In the genomic region with DNA sequence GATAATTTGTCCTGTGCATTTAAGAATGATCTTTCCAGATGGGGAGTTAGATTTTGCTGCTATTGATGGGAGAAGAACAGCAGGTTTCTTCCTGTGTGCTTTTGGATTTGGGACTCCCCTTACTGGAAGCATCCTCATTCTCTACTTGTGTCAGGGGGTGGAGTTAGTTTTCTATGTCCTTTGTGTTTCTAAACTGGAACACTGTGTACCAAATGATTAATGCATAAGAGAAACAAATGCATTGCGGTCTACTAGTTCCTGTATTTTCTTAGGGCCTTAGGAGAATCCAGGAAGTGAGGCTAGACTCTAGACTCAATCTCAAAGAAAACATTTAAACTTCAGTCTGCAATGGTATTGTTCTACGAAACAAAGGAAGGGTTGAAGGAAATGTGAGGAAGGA, we compare ENCODE assay signal across 25 mouse cellular contexts.
A peak's percentile ranks its signal among the peaks of the same experiment; 100 is the strongest.
DNase-seq lines count a peak whose midpoint lies in the region; ATAC-seq and TF ChIP-seq lines count a peak whose summit lies in the region.
"Had no signal": no experiment of that assay in that cellular context is flagged by ENCODE, and none has a peak within 500 bp of the region (broad histone marks: within the 10 kb centered on the region; RNA-seq: fewer than 3 reads in every experiment).

No protein-coding gene starts in this region.

- TF ChIP-seq CTCF in lung, postnatal 0 days (IDR thresholded peaks at IDR 0.05), result no peak
- TF ChIP-seq CTCF in lung, adult 2 months (IDR thresholded peaks at IDR 0.05; ENCODE audit: insufficient read depth, low read length), result no peak

- DNase-seq in heart, adult 8-10 months (ENCODE audit: low spot score), result peak; percentile 1
- no peak for DNase-seq in heart, postnatal 4 days
- peak; percentile 64 for DNase-seq in lung, postnatal 0 days (ENCODE audit: low spot score)
- no peak for DNase-seq in lung, adult 2 months
- DNase-seq in R1 (ENCODE audit: low read depth, low spot score), result peak; percentile 21
- DNase-seq in kidney, adult 18-20 months, result no peak
- DNase-seq in limb, embryonic 10.5 days (ENCODE audit: low spot score), result no peak
- DNase-seq: adrenal gland, adult 2 months; adrenal gland, postnatal 10 days; adrenal gland, postnatal 25 days; B cell, adult 2 months; cerebellum, adult 11-12 months; cerebellum, adult 2 months; cerebellum, adult 9-10 months; cerebellum, postnatal 10 days; cerebellum, postnatal 25 days had no signal

- no peaks in the 10 kb centered on the region for H3K27me3 ChIP-seq in lung, postnatal 0 days (replicated peaks; ENCODE audit: insufficient read depth, low read length)
- H3K27me3 ChIP-seq in limb, embryonic 10.5 days (ENCODE audit: low read depth, poor library complexity, severe bottlenecking), result no peaks in the 10 kb centered on the region
- H3K27me3 ChIP-seq: CH12.LX; embryonic facial prominence, embryonic 12.5 days; forebrain, embryonic 13.5 days; forebrain, embryonic 15.5 days had no signal

- no peak overlapping the region for H3K4me2 ChIP-seq in lung, postnatal 0 days (replicated peaks; ENCODE audit: low read depth, low read length)
- H3K4me2 ChIP-seq: embryonic facial prominence, embryonic 12.5 days; forebrain, embryonic 13.5 days; forebrain, embryonic 15.5 days had no signal

- 62% methylated on average over 2 of the region's 2 CpGs for WGBS in lung, postnatal 0 days
- WGBS in lung, adult 2 months, result 54% methylated on average over 2 of the region's 2 CpGs
- 95% methylated on average over 2 of the region's 2 CpGs for WGBS in limb, embryonic 10.5 days

- H3K36me3 ChIP-seq in lung, postnatal 0 days (ENCODE audit: insufficient read depth, low read length), result no peaks in the 10 kb centered on the region
- no peaks in the 10 kb centered on the region for H3K36me3 ChIP-seq in limb, embryonic 10.5 days
- H3K36me3 ChIP-seq: embryonic facial prominence, embryonic 10.5 days; embryonic facial prominence, embryonic 12.5 days; forebrain, embryonic 15.5 days; G1E had no signal

- peak; percentile 71 for ATAC-seq in lung, postnatal 0 days
- peak; percentile 40; the same call in 1 of the 2 replicates for ATAC-seq in megakaryocyte, adult 5-6 weeks (ENCODE audit: poor library complexity, severe bottlenecking)
- ATAC-seq: CD4-positive, CD25-positive, alpha-beta regulatory T cell, adult 4 months; forebrain, embryonic 13.5 days; forebrain, embryonic 15.5 days; Patski had no signal

- no peak for TF ChIP-seq POLR2A in lung, adult 2 months (IDR thresholded peaks at IDR 0.05; ENCODE audit: borderline replicate concordance, extremely low read depth, low read depth, low read length)

- 0 out of 2 replicates have a peak overlapping the region, but pooled peaks have one; percentile 21 for H3K27ac ChIP-seq in lung, postnatal 0 days (ENCODE audit: low read length)
- H3K27ac ChIP-seq in limb, embryonic 10.5 days, result no peak overlapping the region
- H3K27ac ChIP-seq: embryonic facial prominence, embryonic 10.5 days; embryonic facial prominence, embryonic 12.5 days; forebrain, embryonic 13.5 days; forebrain, embryonic 15.5 days had no signal

- TF ChIP-seq EP300 in lung, postnatal 0 days (IDR thresholded peaks at IDR 0.05), result peak; percentile 98

- H3K4me3 ChIP-seq in lung, postnatal 0 days (ENCODE audit: low read depth, low read length), result no peak overlapping the region
- no peak overlapping the region for H3K4me3 ChIP-seq in lung, adult 2 months (replicated peaks; ENCODE audit: extremely low read depth, low read depth, low read length)
- H3K4me3 ChIP-seq in limb, embryonic 10.5 days, result no peak overlapping the region
- H3K4me3 ChIP-seq: embryonic facial prominence, embryonic 10.5 days; embryonic facial prominence, embryonic 12.5 days; forebrain, embryonic 13.5 days; forebrain, embryonic 15.5 days had no signal

- no peaks in the 10 kb centered on the region for H3K4me1 ChIP-seq in lung, postnatal 0 days (ENCODE audit: insufficient read depth, low read depth, low read length)
- no peaks in the 10 kb centered on the region for H3K4me1 ChIP-seq in lung, adult 2 months (ENCODE audit: control insufficient read depth, insufficient read depth, low read length)
- H3K4me1 ChIP-seq in limb, embryonic 10.5 days, result no peaks in the 10 kb centered on the region
- H3K4me1 ChIP-seq: embryonic facial prominence, embryonic 10.5 days; embryonic facial prominence, embryonic 12.5 days; forebrain, embryonic 13.5 days had no signal

- H3K9me3 ChIP-seq in lung, postnatal 0 days (ENCODE audit: low read length), result no peaks in the 10 kb centered on the region
- H3K9me3 ChIP-seq in limb, embryonic 10.5 days (replicated peaks), result no peaks in the 10 kb centered on the region
- H3K9me3 ChIP-seq: embryonic facial prominence, embryonic 10.5 days; embryonic facial prominence, embryonic 12.5 days; forebrain, embryonic 13.5 days; forebrain, embryonic 15.5 days had no signal

- no peak overlapping the region for H3K9ac ChIP-seq in lung, postnatal 0 days (replicated peaks; ENCODE audit: low read depth)
- H3K9ac ChIP-seq: embryonic facial prominence, embryonic 12.5 days; forebrain, embryonic 13.5 days; forebrain, embryonic 15.5 days had no signal

Comparison
In these comparisons a context has a peak if more than half of its experiments do, and no peak if none do; other contexts are left out.
1. DNase-seq: peak in heart, adult 8-10 months (single experiment), lung, postnatal 0 days (single experiment) and R1 (single experiment); none in heart, postnatal 4 days (single experiment), lung, adult 2 months (single experiment), kidney, adult 18-20 months (single experiment) and limb, embryonic 10.5 days (single experiment).